Mouse (Mus musculus) midbrain, embryonic 11.5 days (tissue): Measurements from ENCODE around the gene Kmt5b. TPM values are rescaled to one million over a fixed set of nuclear protein-coding genes. Genes with fewer than 3 reads are reported as not detected.

ENCODE experiments used
- ATAC-seq: fragments of 200-750 bp; cut with Nextera tagmentation; 2 replicates; pipeline ENCODE4 v1.8.0; 2017; ENCODE audit warnings: moderate TSS enrichment, moderate library complexity; ENCODE audit not compliant: low FRiP score
- DNase-seq: peaks from one replicate; pipeline ENCODE4 v3.0.0; 2015; ENCODE audit warnings: low spot score; ENCODE audit errors: missing footprints
- H3K27ac ChIP-seq: fragments of 300-500 bp; sonication (generic); 2 replicates; pipeline ENCODE4 v1.5.1; 2014; ENCODE audit warnings: low read depth, low read length
- H3K27me3 ChIP-seq: fragments of 300-500 bp; sonication (generic); 2 replicates; pipeline ENCODE4 v1.6.1; 2014; ENCODE audit warnings: mild to moderate bottlenecking, low read length, moderate library complexity, mixed read lengths; ENCODE audit not compliant: control insufficient read depth, insufficient read depth
- H3K36me3 ChIP-seq: fragments of 300-500 bp; sonication (generic); 2 replicates; pipeline ENCODE4 v1.6.1; 2014; ENCODE audit warnings: mild to moderate bottlenecking, low read length, moderate library complexity, mixed read lengths; ENCODE audit not compliant: control insufficient read depth, insufficient read depth
- H3K4me1 ChIP-seq: fragments of 300-500 bp; sonication (generic); 2 replicates; pipeline ENCODE4 v1.6.1; 2014; ENCODE audit warnings: low read length; ENCODE audit not compliant: control insufficient read depth, insufficient read depth
- H3K4me2 ChIP-seq: fragments of 300-500 bp; sonication (generic); 2 replicates; pipeline ENCODE4 v1.6.1; 2014; ENCODE audit warnings: mild to moderate bottlenecking, moderate library complexity
- H3K4me3 ChIP-seq: fragments of 300-500 bp; sonication (generic); 2 replicates; pipeline ENCODE4 v1.5.1; 2014; ENCODE audit warnings: low read depth, low read length
- H3K9ac ChIP-seq: fragments of 300-500 bp; sonication (generic); 2 replicates; pipeline ENCODE4 v1.6.1; 2014; ENCODE audit warnings: low read length
- H3K9me3 ChIP-seq: fragments of 300-500 bp; sonication (generic); 2 replicates; pipeline ENCODE4 v1.6.1; 2016; ENCODE audit warnings: low read length; ENCODE audit not compliant: control insufficient read depth
- WGBS: fragments of 180-500 bp; shearing (Covaris S2); extraction: QIAGEN DNeasy Blood & Tissue Kit; methylation state at CpG from one replicate; pipeline ENCODE4 v1.1.7; 2014; 5-methylcytosine and 5-hydroxymethylcytosine counted together
- polyA plus RNA-seq: library from polyadenylated mRNA; unstranded; fragments of >200 nt; fragmentation: Nextera tagmentation; extraction: Ambion mirVana; gene quantifications from 2 replicates; pipeline ENCODE4 v1.2.1, GENCODE M21; 2014

Kmt5b gene
- polyA plus RNA-seq, 1 experiment from 2014 or later, result 40.3 TPM

DNA sequence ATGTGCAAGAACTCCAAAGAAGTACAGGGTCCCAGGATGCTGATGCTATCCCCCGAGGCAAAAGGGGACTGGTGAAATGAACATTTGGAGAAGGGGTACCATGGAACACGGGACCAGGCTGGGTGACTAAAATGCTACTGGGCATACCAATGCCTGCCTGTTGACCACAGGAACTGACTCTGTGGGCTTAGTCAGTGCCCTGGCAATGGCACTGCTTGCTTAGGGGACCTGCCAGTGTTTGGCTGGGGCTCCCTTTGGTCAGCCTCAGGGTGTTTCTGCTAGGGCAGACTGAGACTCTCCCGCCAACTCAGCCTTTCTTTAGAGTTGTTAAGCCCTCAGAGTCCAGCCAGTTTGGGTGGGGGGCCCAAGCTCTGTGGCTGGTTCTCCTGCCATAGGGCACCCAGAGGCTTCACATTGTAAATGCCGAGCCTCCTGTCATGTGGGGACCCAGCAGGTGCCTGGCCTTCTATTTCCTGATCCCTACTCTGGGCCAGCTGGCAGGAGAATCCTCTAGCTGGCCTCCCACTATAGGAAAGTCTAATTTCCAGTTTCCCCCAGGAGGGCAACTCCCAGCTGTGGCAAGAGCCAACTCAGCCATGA is 1.9 kb upstream of the Kmt5b start:
- WGBS, result 85% methylated on average over 4 of the region's 4 CpGs
- Histone ChIP-seq H3K4me1 (peaks cover 12% of the 10 kb centered on the region), H3K9ac (no peak overlapping the region), H3K9me3 (no peaks in the 10 kb centered on the region), H3K36me3 (no peaks in the 10 kb centered on the region; the same call in 1 of the 2 replicates), H3K27me3 (no peaks in the 10 kb centered on the region), H3K27ac (no peak overlapping the region), H3K4me2 (no peak overlapping the region), H3K4me3 (no peak overlapping the region)
- DNase-seq, result no peak
- ATAC-seq, result no peak

DNA sequence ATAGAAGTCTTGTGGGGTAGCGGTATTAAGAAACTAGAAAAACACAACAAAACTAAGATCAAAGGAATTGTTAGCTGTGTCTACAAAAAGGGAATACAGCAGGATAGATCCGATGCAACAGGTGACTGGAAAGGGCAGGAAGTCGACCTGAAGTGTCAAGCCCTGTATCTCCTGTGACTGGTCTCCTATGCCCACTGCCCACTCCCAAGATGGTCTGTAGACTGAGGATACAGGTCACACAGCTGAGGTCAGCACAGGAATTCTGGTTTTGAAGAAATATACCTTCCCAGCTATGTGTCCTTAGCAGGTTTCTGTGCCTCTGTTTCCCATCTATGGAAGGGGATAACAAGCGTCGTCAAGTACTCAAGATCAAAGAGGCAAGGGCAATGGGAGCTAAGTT is 843 bp upstream of the Kmt5b start:
- no peak overlapping the region for H3K4me3 ChIP-seq
- H3K27ac ChIP-seq, result no peak overlapping the region
- 91% methylated on average over 5 of the region's 5 CpGs for WGBS

DNA sequence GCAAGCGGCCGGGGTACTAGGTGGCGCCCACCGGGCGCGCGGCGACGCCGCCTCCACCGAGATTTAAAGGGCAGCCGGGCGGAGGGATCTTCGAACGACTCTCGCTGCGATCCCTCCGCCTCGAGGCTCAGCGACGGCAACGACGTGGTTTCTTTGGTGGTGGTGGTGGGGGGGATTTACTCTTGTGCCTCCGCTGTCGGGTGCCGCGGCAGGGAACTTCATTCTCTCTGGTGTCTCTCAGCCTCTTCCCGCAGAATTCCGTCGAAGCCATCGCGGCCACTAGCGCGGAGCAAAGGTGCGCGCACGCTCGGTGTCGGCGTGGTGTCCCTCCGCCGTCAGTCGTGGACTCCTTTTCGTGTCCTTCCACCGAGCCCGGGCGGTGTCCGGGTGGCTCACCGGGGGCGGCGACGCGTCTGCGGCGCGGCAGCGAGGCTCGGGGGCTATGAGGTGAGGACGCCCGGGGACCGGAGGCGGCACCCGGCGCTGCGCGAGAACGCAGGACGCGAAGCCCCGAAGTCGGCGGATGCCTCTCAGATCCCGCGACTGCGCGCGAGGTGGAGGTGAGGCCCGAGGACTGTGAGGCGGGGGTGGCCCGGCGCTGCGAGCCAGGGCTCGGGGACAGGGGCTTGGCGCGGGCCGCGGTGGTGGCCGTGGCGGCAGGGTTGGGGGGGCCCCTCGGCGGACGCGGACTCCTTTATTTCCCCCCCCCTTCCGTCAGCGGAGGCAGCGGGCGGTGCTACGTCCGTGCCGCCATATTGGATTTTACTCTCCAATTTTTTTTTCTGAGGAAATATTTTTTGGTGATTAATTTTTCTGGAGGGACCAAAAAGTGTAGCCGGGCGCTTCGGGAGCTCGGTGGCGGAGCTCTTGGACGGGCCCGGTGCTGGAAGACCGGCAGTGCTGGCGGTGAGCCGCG is 818 bp downstream of the Kmt5b start:
- H3K27me3 ChIP-seq, result no peaks in the 10 kb centered on the region
- H3K9ac ChIP-seq, result peak overlapping the region; percentile 100
- H3K9me3 ChIP-seq, result no peaks in the 10 kb centered on the region
- H3K36me3 ChIP-seq, result no peaks in the 10 kb centered on the region; the same call in 1 of the 2 replicates
- peak overlapping the region; percentile 99 for H3K4me3 ChIP-seq
- peak overlapping the region; percentile 95 for H3K4me2 ChIP-seq
- WGBS, result under 1% methylated on average over 110 of the region's 111 CpGs
- DNase-seq (peak; percentile 99), ATAC-seq (peak; percentile 74)
- H3K4me1 ChIP-seq, result peaks cover 13% of the 10 kb centered on the region
- H3K27ac ChIP-seq, result peak overlapping the region; percentile 100

More for the DNA sequence above, 843 bp upstream of the Kmt5b start:
- DNase-seq (no peak), ATAC-seq (no peak)
- Histone ChIP-seq H3K36me3 (no peaks in the 10 kb centered on the region; the same call in 1 of the 2 replicates), H3K4me1 (peaks cover 13% of the 10 kb centered on the region), H3K4me2 (peak overlapping the region; percentile 95), H3K9ac (no peak overlapping the region), H3K27me3 (no peaks in the 10 kb centered on the region), H3K9me3 (no peaks in the 10 kb centered on the region)

- H3K9ac ChIP-seq, result peak overlapping the region; percentile 100
- peak overlapping the region; percentile 100 for H3K27ac ChIP-seq
- no peaks in the 10 kb centered on the region for H3K9me3 ChIP-seq
- H3K4me3 ChIP-seq, result peak overlapping the region; percentile 99
- H3K4me2 ChIP-seq, result peak overlapping the region; percentile 95
- peaks cover 13% of the 10 kb centered on the region for H3K4me1 ChIP-seq
- no peaks in the 10 kb centered on the region; the same call in 1 of the 2 replicates for H3K36me3 ChIP-seq
- peak; percentile 88 for ATAC-seq
- H3K27me3 ChIP-seq, result no peaks in the 10 kb centered on the region
- DNase-seq, result peak; percentile 100
- WGBS, result 2% methylated on average over 51 of the region's 60 CpGs
These were observed 1.6 kb downstream of the Kmt5b start for GRCm38 (mm10) chr19:3768697-3769383.

DNA sequence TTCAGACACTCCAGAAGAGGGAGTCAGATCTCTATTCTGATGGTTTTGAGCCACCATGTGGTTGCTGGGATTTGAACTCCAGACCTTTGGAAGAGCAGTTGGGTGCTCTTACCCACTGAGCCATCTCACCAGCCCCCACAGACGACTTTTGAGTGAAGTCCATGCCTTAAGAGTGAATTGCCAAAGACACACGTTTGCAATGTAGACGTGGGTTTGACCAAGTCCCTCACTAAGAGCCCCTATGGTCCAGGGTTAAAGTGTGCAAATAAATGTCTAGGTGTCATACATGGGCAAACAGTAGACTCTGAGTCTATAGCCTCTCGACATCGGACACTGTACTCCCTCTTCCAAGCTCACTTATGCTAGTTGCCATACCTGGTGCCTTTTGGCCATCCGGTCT is 2.3 kb downstream of the Kmt5b start:
- Histone ChIP-seq H3K4me3 (peak overlapping the region; percentile 99), H3K36me3 (no peaks in the 10 kb centered on the region; the same call in 1 of the 2 replicates), H3K4me1 (peaks cover 13% of the 10 kb centered on the region), H3K27me3 (no peaks in the 10 kb centered on the region), H3K9me3 (no peaks in the 10 kb centered on the region), H3K27ac (no peak overlapping the region), H3K4me2 (peak overlapping the region; percentile 95), H3K9ac (no peak overlapping the region)
- ATAC-seq (no peak), DNase-seq (no peak)
- 87% methylated on average over 6 of the region's 6 CpGs for WGBS

- Histone ChIP-seq H3K36me3 (no peaks in the 10 kb centered on the region; the same call in 1 of the 2 replicates), H3K9me3 (no peaks in the 10 kb centered on the region), H3K4me3 (no peak overlapping the region), H3K4me2 (no peak overlapping the region), H3K9ac (no peak overlapping the region), H3K4me1 (peaks cover 4% of the 10 kb centered on the region; the same call in 1 of the 2 replicates), H3K27me3 (no peaks in the 10 kb centered on the region), H3K27ac (no peak overlapping the region)
- no peak for DNase-seq
- no peak for ATAC-seq
- WGBS, result 84% methylated on average over 2 of the region's 2 CpGs
These were observed 6.9 kb downstream of the Kmt5b start for GRCm38 (mm10) chr19:3774159-3774558.

GRCm38 (mm10) chr19:3778713-3779112 is 11.5 kb downstream of the Kmt5b start:
- no peak for ATAC-seq
- H3K4me2 ChIP-seq, result no peak overlapping the region
- no peak overlapping the region for H3K27ac ChIP-seq
- H3K9me3 ChIP-seq, result no peaks in the 10 kb centered on the region
- DNase-seq, result no peak
- no peaks in the 10 kb centered on the region for H3K4me1 ChIP-seq
- WGBS, result 94% methylated on average over 8 of the region's 8 CpGs
- no peaks in the 10 kb centered on the region for H3K27me3 ChIP-seq
- no peak overlapping the region for H3K4me3 ChIP-seq
- H3K9ac ChIP-seq, result no peak overlapping the region
- H3K36me3 ChIP-seq, result peaks cover 6% of the 10 kb centered on the region; the same call in 1 of the 2 replicates

DNA sequence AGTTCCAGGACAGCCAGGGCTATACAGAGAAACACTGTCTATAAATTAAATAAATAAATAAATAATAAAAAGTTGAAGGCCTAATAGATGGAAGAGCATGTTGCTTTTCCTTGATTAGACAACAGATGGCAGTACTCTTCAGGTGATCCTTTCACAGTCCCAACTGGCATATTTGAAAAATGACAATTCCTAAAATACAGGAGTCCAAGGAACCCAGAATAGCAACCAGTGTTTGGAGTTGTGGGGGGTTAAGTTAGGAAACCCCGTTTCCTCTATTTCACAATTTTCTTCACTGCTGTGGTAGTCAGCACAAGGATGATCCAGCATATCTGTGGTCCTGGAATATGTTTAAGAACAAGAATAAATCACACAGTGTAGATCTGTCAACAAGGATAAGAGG is 22.9 kb downstream of the Kmt5b start:
- H3K27ac ChIP-seq, result no peak overlapping the region
- H3K9ac ChIP-seq, result no peak overlapping the region
- no peaks in the 10 kb centered on the region for H3K4me1 ChIP-seq
- ATAC-seq (no peak), DNase-seq (no peak)
- H3K9me3 ChIP-seq, result no peaks in the 10 kb centered on the region
- peaks cover 6% of the 10 kb centered on the region; the same call in 1 of the 2 replicates for H3K36me3 ChIP-seq
- WGBS, result 98% methylated on average over 1 of the region's 1 CpGs
- H3K4me2 ChIP-seq, result no peak overlapping the region
- no peaks in the 10 kb centered on the region for H3K27me3 ChIP-seq
- H3K4me3 ChIP-seq, result no peak overlapping the region
